Mouse (Mus musculus) Patski (cell line): ENCODE data around the gene Tmem143. TPM values are rescaled to one million over a fixed set of nuclear protein-coding genes. Genes with fewer than 3 reads are reported as not detected.
"Not testable (repeated sequence)": the region's sequence is repeated elsewhere in the genome, so short reads cannot be mapped to it uniquely, and the experiment has no call there.

Experiments used
- ATAC-seq: fragments of 100-300 bp; one replicate; pipeline ENCODE4 v1.8.0; 2021
- CTCF ChIA-PET: fragments of 350-600 bp; sonication (Branson Sonifier 250); formaldehyde crosslinking; loops from one replicate; lab custom pipeline; 2022; ENCODE audit warnings: inconsistent platforms; lab: Charles Lee
- POLR2A ChIA-PET: fragments of 350-600 bp; sonication (Branson Sonifier 250); formaldehyde crosslinking; loops from one replicate; lab custom pipeline; 2022; ENCODE audit warnings: antibody characterized with exemption, inconsistent platforms; lab: Charles Lee
- DNase-seq: peaks from one replicate; pipeline ENCODE4 v3.0.0-alpha.2; 2011; ENCODE audit warnings: low read depth, low spot score
- H3K27me3 ChIP-seq: fragments of 371-371 bp; one replicate; pipeline ENCODE4 v1.5.1; 2021
- CTCF ChIP-seq: fragments of 100-300 bp; IDR thresholded peaks from one replicate; pipeline ENCODE4 v1.5.1; 2021
- in situ Hi-C: fragments of 300-500 bp; cut with MboI; formaldehyde crosslinking; loops from 3 replicates; pipeline ENCODE4 v1.11.1; 2018; ENCODE audit warnings: low pct_unique_long_range_greater_than_20kb, mixed read lengths
- polyA plus RNA-seq: library from polyadenylated mRNA; unstranded; gene quantifications from one replicate; pipeline ENCODE4 v1.2.3, GENCODE M21; 2021

Gene Tmem143
- polyA plus RNA-seq, 1 experiment from 2014 or later = 34.7 TPM

DNA sequence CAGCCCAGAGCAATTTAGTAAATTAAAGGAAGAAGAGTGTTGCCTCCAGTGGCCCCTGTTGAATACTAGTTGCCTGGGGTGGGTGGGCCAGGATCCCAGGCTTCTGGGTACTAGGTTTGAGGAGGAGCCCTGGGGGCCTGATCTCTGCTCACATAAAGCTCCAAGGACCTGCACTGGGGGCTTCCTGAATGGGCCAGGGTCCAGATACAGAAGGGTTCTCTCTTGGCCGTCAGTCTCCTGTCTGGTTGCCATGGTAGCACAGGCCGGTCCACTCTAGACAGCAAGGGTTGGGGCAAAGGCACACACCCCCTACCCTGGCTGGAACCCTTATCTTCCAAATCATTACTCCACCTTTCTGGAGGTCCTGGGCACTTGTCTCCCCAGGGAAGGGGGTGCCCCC, 28.9 kb upstream of the Tmem143 start:
- POLR2A ChIA-PET = no interaction called here
- H3K27me3 ChIP-seq = peaks cover 5% of the 10 kb centered on the region
- in situ Hi-C loops = loop anchor here (25.0 kb wide), 1 partner anchor 144 kb away; no protein-coding TSS in a partner anchor
- no peak for ATAC-seq
- CTCF ChIA-PET = no interaction called here
- no peak for TF ChIP-seq CTCF
- no peak for DNase-seq

DNA sequence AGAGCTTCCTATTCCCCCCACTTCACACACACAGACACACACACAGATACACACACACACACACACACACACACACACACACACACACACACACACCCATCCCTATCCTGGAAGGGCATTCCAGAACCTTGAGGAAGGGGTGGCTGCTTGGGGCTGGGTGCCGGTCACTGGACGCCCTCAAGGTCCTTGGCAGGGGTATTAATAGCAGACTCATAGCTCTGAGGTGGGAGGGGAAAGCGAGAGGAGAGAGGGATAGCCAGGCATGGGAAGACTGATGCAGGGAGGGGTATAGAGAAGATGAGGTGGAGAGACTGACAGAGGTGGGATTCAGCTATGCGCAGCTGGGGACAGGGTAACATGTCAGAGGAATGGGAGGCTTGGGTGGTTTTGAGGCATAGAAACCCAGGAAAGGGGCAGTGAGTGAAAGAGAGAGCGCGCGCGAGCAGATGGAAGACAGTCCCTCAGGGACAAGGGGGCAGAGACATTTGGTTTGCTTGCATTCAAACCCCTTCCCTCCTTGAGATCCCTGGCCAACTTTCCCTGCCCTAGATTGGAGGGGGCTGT, 27.6 kb upstream of the Tmem143 start:
- ChIA-PET POLR2A (no interaction called here), CTCF (no interaction called here)
- H3K27me3 ChIP-seq = peaks cover 5% of the 10 kb centered on the region
- in situ Hi-C loops = loop anchor here (25.0 kb wide), 1 partner anchor 143 kb away; no protein-coding TSS in a partner anchor
- no peak for ATAC-seq
- DNase-seq = no peak
- TF ChIP-seq CTCF = no peak

DNA sequence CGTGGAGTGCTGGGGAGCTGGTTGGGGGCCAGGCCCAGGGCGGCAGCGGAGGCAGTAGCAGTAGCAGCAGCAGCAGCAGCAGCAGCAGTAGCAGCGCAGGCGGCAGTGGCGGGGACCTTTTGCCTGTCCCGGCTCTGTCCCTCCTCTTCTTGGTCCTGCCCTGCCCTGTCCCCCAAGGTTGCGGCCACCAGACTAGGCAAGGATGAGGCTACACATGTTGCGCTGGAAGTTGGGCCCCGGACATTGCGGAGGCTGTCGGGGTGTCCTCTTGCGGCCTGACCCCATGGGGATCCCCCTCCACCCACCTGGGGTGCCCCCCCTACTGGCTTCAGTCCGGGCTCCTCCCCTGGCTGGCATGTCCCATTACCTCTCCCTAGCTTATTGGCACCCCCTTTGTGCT, 27.0 kb upstream of the Tmem143 start:
- TF ChIP-seq CTCF = no peak
- DNase-seq (no peak), ATAC-seq (no peak)
- ChIA-PET POLR2A (no interaction called here), CTCF (no interaction called here)
- H3K27me3 ChIP-seq = peaks cover 5% of the 10 kb centered on the region
- in situ Hi-C loops = loop anchor here (5.0 to 25.0 kb wide), 2 partner anchors 58 to 143 kb away; no protein-coding TSS in a partner anchor

DNA sequence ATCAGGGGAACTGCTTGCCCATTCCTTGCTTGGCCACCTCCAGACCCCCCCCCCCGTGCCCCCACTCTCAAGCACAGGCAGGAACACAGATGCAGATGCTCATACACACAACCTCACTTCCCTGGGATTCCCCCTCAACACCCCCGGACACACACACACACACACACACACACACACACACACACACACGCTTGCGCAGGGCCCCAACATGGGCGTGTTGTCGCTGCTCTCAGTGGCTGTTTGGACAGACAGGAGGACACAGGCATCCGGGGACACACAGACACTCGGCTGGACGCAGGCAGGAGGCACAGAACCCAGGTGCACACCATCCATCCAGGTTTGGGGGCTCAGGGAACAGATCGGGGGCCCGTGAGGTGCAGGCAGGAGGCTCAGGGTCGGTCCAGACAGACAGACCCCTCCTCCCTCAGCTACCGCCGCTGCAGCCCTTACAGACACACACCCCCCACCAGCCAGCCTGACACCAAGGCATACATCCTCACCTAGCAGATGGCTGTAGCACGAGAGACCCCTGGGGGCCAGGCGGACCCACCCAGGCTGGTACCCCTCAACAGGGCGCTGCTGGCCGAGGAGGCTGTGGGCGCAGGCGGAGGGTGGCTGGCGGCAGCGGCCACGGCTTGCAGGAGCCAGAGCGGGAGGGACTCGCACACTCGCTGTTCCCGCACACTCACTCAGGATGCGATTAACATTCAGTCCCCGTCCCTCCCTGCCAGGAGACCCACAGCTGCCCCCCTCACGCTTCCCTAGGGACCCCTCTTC, 26.3 kb upstream of the Tmem143 start:
- ChIA-PET CTCF (no interaction called here), POLR2A (no interaction called here)
- ATAC-seq (no peak), DNase-seq (no peak)
- peaks cover 5% of the 10 kb centered on the region for H3K27me3 ChIP-seq
- in situ Hi-C loops = loop anchor here (5.0 to 25.0 kb wide), 2 partner anchors 57 to 142 kb away; no protein-coding TSS in a partner anchor
- TF ChIP-seq CTCF = no peak

DNA sequence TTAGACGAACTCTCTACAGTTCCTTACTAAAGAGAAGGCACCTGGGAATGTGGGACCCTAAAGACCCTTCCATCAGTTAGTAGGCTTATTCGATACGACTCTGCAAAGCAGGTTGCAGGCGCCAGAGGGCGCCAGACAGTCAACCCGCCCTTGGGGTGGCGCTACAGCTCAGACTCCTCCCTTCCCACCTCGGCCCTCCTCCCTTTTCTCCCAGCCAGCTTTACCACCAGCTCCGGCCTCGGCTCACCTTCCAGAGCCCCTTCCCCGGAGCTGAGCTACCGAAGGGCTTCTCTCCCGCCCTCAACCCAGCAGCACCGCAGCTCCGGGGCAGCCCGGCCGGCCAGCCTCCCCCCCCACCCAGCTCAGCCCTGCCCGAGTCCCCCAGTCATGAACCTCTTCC, 24.1 kb upstream of the Tmem143 start, which contains the start of gene Kdelr1:
Kdelr1 (plus strand) TSS at position 149 of the 400 bp plus-strand sequence.
- in situ Hi-C loops = loop anchor here (5.0 to 25.0 kb wide), 2 partner anchors 55 to 140 kb away; no protein-coding TSS in a partner anchor
- CTCF ChIA-PET = interaction anchor here (0.7 to 2.0 kb wide), 18 partner anchors 10 to 135 kb away, joined by 3 to 10 read pairs (median 4); partner anchors contain the start of gene Cyth2
- peak; percentile 38 for DNase-seq
- TF ChIP-seq CTCF = no peak
- POLR2A ChIA-PET = interaction anchor here (0.7 to 1.3 kb wide), 5 partner anchors 11 to 140 kb away, joined by 3 to 6 read pairs (median 3); partner anchors contain the start of gene Cyth2
- peaks cover 5% of the 10 kb centered on the region for H3K27me3 ChIP-seq
- peak; percentile 75 for ATAC-seq

DNA sequence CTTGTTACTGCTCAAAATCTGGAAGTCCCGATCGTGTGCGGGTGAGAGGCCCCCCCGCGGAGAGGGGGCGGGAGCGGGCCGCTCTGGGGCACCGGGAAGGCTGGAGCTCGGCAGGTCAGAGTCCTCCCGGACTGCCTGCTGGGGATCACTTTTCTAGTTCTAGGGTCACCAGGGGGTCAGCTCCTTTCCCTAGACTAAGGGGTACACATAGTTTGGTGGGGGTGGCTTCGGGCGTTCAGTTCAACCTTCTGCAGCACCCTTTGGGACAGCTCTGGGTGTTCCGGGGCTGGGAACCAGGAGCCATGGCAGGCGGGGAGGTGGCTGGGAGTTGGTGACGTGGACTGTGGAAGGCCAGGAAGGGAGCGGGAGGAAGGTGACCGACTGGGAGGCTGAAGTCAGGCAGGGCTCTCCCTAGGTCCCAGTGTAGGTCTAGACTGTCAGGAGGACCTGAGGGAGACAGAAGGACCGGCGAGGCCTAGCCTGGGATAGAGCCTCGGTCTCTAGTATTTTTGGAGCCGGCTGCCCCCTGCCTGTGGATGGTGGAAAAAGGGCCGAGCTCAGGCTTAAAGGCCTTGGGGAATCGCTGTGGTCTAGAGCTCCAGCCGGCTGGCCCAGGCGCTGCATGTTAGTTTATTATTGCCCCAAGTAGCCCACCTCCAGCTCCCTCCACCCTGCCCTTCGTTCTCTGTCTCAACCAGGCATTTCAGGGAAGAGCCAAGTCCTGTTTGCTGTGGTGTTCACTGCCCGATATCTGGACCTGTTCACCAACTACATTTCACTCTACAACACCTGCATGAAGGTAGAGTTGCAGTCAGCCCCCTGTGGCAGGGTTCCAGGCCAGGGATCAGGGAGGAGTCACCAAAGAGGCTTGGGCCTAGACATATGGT, 23.4 kb upstream of the Tmem143 start:
- in situ Hi-C loops = loop anchor here (5.0 to 25.0 kb wide), 2 partner anchors 54 to 139 kb away; no protein-coding TSS in a partner anchor
- DNase-seq = peak; percentile 27
- TF ChIP-seq CTCF = no peak
- peaks cover 5% of the 10 kb centered on the region for H3K27me3 ChIP-seq
- ATAC-seq = peak; percentile 46
- ChIA-PET CTCF (interaction anchor here (0.7 to 2.0 kb wide), 17 partner anchors 10 to 136 kb away, joined by 3 to 10 read pairs (median 4); no protein-coding TSS in a partner anchor), POLR2A (interaction anchor here (0.7 to 1.7 kb wide), 9 partner anchors 11 to 140 kb away, joined by 3 to 6 read pairs (median 5); partner anchors contain the start of gene Cyth2)

DNA sequence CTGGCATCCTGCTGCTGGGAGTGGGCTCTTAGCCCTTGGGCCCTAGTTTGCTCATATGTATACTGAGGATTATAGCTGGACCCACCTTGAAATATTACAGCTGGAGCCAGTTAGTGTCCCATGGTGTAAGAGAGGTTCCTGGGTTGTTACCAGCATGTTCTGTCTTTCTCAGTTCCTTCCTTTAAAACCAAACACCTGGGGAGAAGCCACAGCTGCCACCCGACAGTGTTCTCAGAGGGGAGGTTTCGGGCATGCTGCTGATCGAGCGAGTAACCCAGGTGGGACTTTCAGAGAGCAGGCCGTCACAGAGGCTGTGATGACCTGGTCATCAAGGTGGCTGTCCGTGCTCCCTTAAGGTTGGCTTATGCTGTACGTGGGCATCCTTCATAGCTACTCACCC, 19.8 kb upstream of the Tmem143 start:
- ATAC-seq = no peak
- CTCF ChIA-PET = interaction anchor here (1.1 kb wide), 1 partner anchor 11 kb away, joined by 3 read pairs; no protein-coding TSS in a partner anchor
- TF ChIP-seq CTCF = no peak

DNA sequence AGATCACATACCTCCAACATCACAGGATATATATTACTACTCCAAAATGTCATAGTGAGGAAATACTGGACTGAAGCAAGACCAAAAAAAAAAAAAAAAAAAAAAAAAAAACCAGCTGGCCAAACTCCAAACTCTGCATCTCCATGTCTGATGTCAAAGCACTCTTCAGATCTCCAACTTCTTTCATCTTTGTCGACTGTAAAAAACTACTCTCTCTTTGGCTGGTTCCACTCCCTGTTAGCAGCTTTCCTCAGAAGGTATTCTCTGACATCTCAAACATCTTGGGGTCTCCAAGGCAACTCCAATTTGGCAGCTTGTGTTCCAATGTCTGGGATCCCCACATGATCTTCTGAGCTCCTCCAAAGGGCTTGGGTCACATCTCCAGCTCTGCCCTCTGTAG, 18.5 kb upstream of the Tmem143 start, which contains the start of gene Grin2d:
Grin2d (minus strand) TSS at position 101 of the 400 bp plus-strand sequence.
- H3K27me3 ChIP-seq, DNase-seq, ATAC-seq, in situ Hi-C loops, POLR2A ChIA-PET: not testable (repeated sequence)
- CTCF ChIA-PET = interaction anchor here (1.3 kb wide), 1 partner anchor 51 kb away, joined by 7 read pairs; no protein-coding TSS in a partner anchor

More for the DNA sequence above, 19.8 kb upstream of the Tmem143 start:
- POLR2A ChIA-PET = no interaction called here
- no peaks in the 10 kb centered on the region for H3K27me3 ChIP-seq
- in situ Hi-C loops = no loop called here
- DNase-seq = no peak

DNA sequence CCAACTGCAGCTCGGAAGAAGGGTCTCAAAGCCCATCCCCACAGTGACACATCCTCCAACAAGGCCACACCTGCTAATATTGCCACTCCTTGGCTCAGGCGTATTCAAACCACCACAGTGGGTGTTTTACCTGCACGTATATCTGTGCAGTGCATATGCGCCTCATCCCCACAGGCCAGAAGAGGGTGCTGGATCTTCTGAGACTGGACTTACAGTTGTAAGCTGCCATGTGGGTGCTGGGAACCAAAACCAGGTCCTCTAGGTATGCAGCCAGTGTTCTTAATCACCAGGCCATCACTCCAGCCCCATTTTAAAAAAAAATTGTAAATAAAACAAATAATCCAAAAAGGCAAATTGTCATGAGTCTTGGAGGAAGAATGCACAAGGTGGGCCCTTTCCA, 16.2 kb upstream of the Tmem143 start:
- no peak for TF ChIP-seq CTCF
- DNase-seq (no peak), ATAC-seq (no peak)
- ChIA-PET POLR2A (no interaction called here), CTCF (no interaction called here)
- in situ Hi-C loops = no loop called here
- H3K27me3 ChIP-seq = no peaks in the 10 kb centered on the region

DNA sequence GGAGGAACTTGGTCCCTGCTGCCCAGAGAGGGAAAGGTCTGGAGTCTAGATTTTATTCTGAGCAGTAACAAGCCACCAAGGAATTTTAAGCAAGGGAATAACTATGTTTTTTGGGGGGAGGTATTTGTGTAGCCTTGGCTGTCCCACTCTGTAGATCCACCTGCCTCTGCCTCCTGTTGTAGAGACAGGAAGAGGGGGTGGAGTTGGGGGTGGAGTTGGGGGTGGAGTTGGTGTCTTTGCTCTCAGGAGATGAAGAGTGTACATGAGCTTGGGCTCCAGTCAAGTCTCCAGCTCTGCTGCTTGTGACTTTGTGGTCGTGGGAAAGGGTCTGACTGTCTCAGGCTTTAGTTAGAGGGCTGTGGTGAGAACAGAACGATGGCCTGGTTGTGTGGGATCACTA, 15.7 kb upstream of the Tmem143 start:
- in situ Hi-C loops = no loop called here
- ATAC-seq (no peak), DNase-seq (no peak)
- POLR2A ChIA-PET = no interaction called here
- no peak for TF ChIP-seq CTCF
- no peaks in the 10 kb centered on the region for H3K27me3 ChIP-seq
- CTCF ChIA-PET = no interaction called here
